Comparison of ENCODE assay signal across 8 mouse cellular contexts in the genomic region with DNA sequence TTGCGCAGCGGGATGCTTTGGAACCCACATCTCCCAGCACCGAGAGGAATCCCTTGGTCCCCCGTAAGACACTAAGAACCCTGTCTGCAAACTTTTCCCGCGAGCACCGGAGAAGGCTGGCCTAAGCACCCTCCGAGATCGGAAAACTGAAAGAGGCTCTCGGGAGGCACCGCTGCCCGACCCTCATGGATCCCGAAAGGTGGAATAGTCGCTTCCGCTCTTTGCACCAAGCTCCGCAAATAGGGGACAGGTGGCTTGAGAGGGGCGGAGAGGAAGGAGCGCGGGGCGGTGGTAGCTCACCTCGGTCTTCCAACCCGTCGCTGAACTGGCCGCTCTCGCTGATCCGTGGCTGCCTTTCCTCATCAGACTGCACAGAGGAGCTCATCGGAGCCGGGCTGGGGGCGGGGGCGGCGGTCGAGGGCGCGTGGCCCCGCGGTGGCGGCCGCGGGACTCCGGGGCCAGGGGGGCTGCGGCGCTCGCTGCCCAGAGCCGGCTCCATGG. TPM values are rescaled to one million over a fixed set of nuclear protein-coding genes. Genes with fewer than 3 reads are reported as not detected.
DNase-seq lines count a peak whose midpoint lies in the region; ATAC-seq and TF ChIP-seq lines count a peak whose summit lies in the region.

No protein-coding gene starts in this region.

- peak overlapping the region; percentile 97 for H3K4me2 ChIP-seq in heart, embryonic 15.5 days
- peak overlapping the region; percentile 98 for H3K4me2 ChIP-seq in limb, embryonic 14.5 days (replicated peaks; ENCODE audit: low read depth, low read length, severe bottlenecking)
- peak overlapping the region; percentile 67 for H3K4me2 ChIP-seq in midbrain, postnatal 0 days (ENCODE audit: low read depth, low read length, poor library complexity, severe bottlenecking)

- H3K36me3 ChIP-seq in thymus, adult 2 months (ENCODE audit: control insufficient read depth, insufficient read depth, low read length), result no peaks in the 10 kb centered on the region
- H3K36me3 ChIP-seq in heart, embryonic 15.5 days, result no peaks in the 10 kb centered on the region
- no peaks in the 10 kb centered on the region for H3K36me3 ChIP-seq in limb, embryonic 14.5 days (ENCODE audit: control insufficient read depth, insufficient read depth, low read length)
- H3K36me3 ChIP-seq in midbrain, postnatal 0 days (ENCODE audit: insufficient read depth, low read length), result no peaks in the 10 kb centered on the region

- DNase-seq in thymus, adult 2 months, result peak; percentile 9
- DNase-seq in thymus, adult 18-20 months, result no peak
- DNase-seq in cerebellum, adult 9-11 months, result peak; percentile 74
- DNase-seq in limb, embryonic 14.5 days (ENCODE audit: low spot score), result no peak
- DNase-seq in midbrain, postnatal 0 days (ENCODE audit: low spot score), result no peak
- peak; percentile 45 for DNase-seq in thymus, postnatal 4 days
- DNase-seq in right cerebral cortex, postnatal 36 days (ENCODE audit: low spot score in 2 of 2), result no peak

- ATAC-seq in heart, embryonic 15.5 days (replicated peaks; ENCODE audit: insufficient number of reproducible peaks, insufficient read depth, low FRiP score, low read depth), result 0 out of 2 replicates have a peak, but pooled peaks have one; percentile 32
- ATAC-seq in limb, embryonic 14.5 days (ENCODE audit: low FRiP score, low read depth), result no peak
- peak; percentile 52 for ATAC-seq in midbrain, postnatal 0 days (ENCODE audit: low FRiP score)

- TF ChIP-seq POLR2A in thymus, adult 2 months (IDR thresholded peaks at IDR 0.05; ENCODE audit: control insufficient read depth, extremely low read depth, insufficient read depth, low read length, poor library complexity), result no peak
- no peak for TF ChIP-seq POLR2A in limb, embryonic 14.5 days (IDR thresholded peaks at IDR 0.05; ENCODE audit: borderline replicate concordance, extremely low read depth, insufficient read depth, insufficient read length)

- peaks cover 14% of the 10 kb centered on the region; the same call in 1 of the 2 replicates for H3K27me3 ChIP-seq in thymus, adult 2 months (ENCODE audit: control insufficient read depth, insufficient read depth, low read length)
- H3K27me3 ChIP-seq in heart, embryonic 15.5 days, result peaks cover 63% of the 10 kb centered on the region
- H3K27me3 ChIP-seq in limb, embryonic 14.5 days (ENCODE audit: control insufficient read depth, insufficient read depth, low read length), result peaks cover 57% of the 10 kb centered on the region
- 0 out of 2 replicates have a peak, but pooled peaks cover 2% of the 10 kb centered on the region for H3K27me3 ChIP-seq in midbrain, postnatal 0 days (ENCODE audit: insufficient read depth, low read length)

- H3K9me3 ChIP-seq in heart, embryonic 15.5 days (replicated peaks), result no peaks in the 10 kb centered on the region
- 0 out of 2 replicates have a peak, but pooled peaks cover 3% of the 10 kb centered on the region for H3K9me3 ChIP-seq in limb, embryonic 14.5 days (ENCODE audit: control insufficient read depth, low read length)
- H3K9me3 ChIP-seq in midbrain, postnatal 0 days (ENCODE audit: low read length), result no peaks in the 10 kb centered on the region

- no peak overlapping the region for H3K27ac ChIP-seq in thymus, adult 2 months (ENCODE audit: control insufficient read depth, insufficient read depth, low read length)
- no peak overlapping the region for H3K27ac ChIP-seq in heart, embryonic 15.5 days
- no peak overlapping the region for H3K27ac ChIP-seq in limb, embryonic 14.5 days (replicated peaks; ENCODE audit: low read depth, low read length)
- H3K27ac ChIP-seq in midbrain, postnatal 0 days (ENCODE audit: low read depth, low read length), result peak overlapping the region; percentile 82

- H3K4me1 ChIP-seq in thymus, adult 2 months (replicated peaks; ENCODE audit: control insufficient read depth, insufficient read depth, low read length), result peaks cover 13% of the 10 kb centered on the region
- peaks cover 21% of the 10 kb centered on the region for H3K4me1 ChIP-seq in heart, embryonic 15.5 days (replicated peaks)
- peaks cover 5% of the 10 kb centered on the region for H3K4me1 ChIP-seq in limb, embryonic 14.5 days (ENCODE audit: control insufficient read depth, insufficient read depth, low read length)
- H3K4me1 ChIP-seq in midbrain, postnatal 0 days (ENCODE audit: insufficient read depth, low read length), result no peaks in the 10 kb centered on the region

- WGBS in thymus, adult 2 months, result 1% methylated on average over 44 of the region's 44 CpGs
- WGBS in heart, embryonic 15.5 days, result under 1% methylated on average over 39 of the region's 44 CpGs
- under 1% methylated on average over 23 of the region's 44 CpGs for WGBS in limb, embryonic 14.5 days
- WGBS in midbrain, postnatal 0 days, result under 1% methylated on average over 35 of the region's 44 CpGs

- H3K9ac ChIP-seq in heart, embryonic 15.5 days, result peak overlapping the region; percentile 50
- peak overlapping the region; percentile 41 for H3K9ac ChIP-seq in limb, embryonic 14.5 days (ENCODE audit: low read depth, low read length, severe bottlenecking)
- H3K9ac ChIP-seq in midbrain, postnatal 0 days (replicated peaks; ENCODE audit: low read length, poor library complexity, severe bottlenecking), result peak overlapping the region; percentile 78

- no peak for TF ChIP-seq CTCF in thymus, adult 2 months (IDR thresholded peaks at IDR 0.05; ENCODE audit: borderline replicate concordance, control insufficient read depth, extremely low read depth, insufficient read depth, low read length, poor library complexity)
- no peak for TF ChIP-seq CTCF in midbrain, postnatal 0 days (IDR thresholded peaks at IDR 0.05)

- peak overlapping the region; percentile 21 for H3K4me3 ChIP-seq in thymus, adult 2 months (ENCODE audit: control insufficient read depth, insufficient read depth, low read length)
- peak overlapping the region; percentile 62 for H3K4me3 ChIP-seq in heart, embryonic 15.5 days
- H3K4me3 ChIP-seq in limb, embryonic 14.5 days (replicated peaks; ENCODE audit: low read length), result peak overlapping the region; percentile 52
- peak overlapping the region; percentile 76 for H3K4me3 ChIP-seq in midbrain, postnatal 0 days (ENCODE audit: low read depth, low read length)

RNA-seq across cellular contexts. Expression of a gene that starts 2.2 kb away (rescaled TPM):
- 1.5 and 1.8 TPM in 2 replicates for polyA plus RNA-seq in thymus, adult 2 months (2012; rRNA removed)
- 12.5 and 17.6 TPM in 2 replicates for polyA plus RNA-seq in heart, embryonic 15.5 days (2015; fragmentation: Nextera tagmentation; extraction: Ambion mirVana)
- polyA plus RNA-seq in limb, embryonic 14.5 days (2012; rRNA removed), result 2.6 and 4.7 TPM in 2 replicates
- polyA plus RNA-seq in limb, embryonic 14.5 days (2014; fragmentation: Nextera tagmentation; extraction: Ambion mirVana), result 1.7 and 2.5 TPM in 2 replicates
- 80.5 and 91.4 TPM in 2 replicates for total RNA-seq in midbrain, postnatal 0 days (2014; rRNA removed)
- 78.2 and 80.9 TPM in 2 replicates for polyA plus RNA-seq in midbrain, postnatal 0 days (2015; fragmentation: Nextera tagmentation; extraction: Ambion mirVana)

RNA-seq across cellular contexts. Expression of a gene that starts 52.0 kb away (rescaled TPM):
- 0.03 TPM in 1 of 2 replicates, not detected in the other for polyA plus RNA-seq in thymus, adult 2 months (2012; rRNA removed)
- polyA plus RNA-seq in heart, embryonic 15.5 days (2015; fragmentation: Nextera tagmentation; extraction: Ambion mirVana), result 0.35 and 0.51 TPM in 2 replicates
- polyA plus RNA-seq in limb, embryonic 14.5 days (2012; rRNA removed), result 0.03 TPM in 1 of 2 replicates, not detected in the other
- polyA plus RNA-seq in limb, embryonic 14.5 days (2014; fragmentation: Nextera tagmentation; extraction: Ambion mirVana), result 0.11 and 0.12 TPM in 2 replicates
- not detected in 2 replicates for total RNA-seq in midbrain, postnatal 0 days (2014; rRNA removed)
- polyA plus RNA-seq in midbrain, postnatal 0 days (2015; fragmentation: Nextera tagmentation; extraction: Ambion mirVana), result 0.16 TPM in 1 of 2 replicates, not detected in the other

Comparison
In these comparisons a context has a peak if more than half of its experiments do, and no peak if none do; other contexts are left out.
1. DNase-seq: peak in thymus, adult 2 months (single experiment), cerebellum, adult 9-11 months (single experiment) and thymus, postnatal 4 days (single experiment); none in thymus, adult 18-20 months (0 of 2), limb, embryonic 14.5 days (single experiment), midbrain, postnatal 0 days (single experiment) and right cerebral cortex, postnatal 36 days (0 of 2).
2. H3K4me3 ChIP-seq: peak in every context shown above with its lines; median percentile 76 in midbrain, postnatal 0 days; 62 in heart, embryonic 15.5 days; 52 in limb, embryonic 14.5 days; 21 in thymus, adult 2 months.
3. Peak in every context shown above with its lines, with median percentiles within 50 percentile points of each other: H3K4me2 ChIP-seq and H3K9ac ChIP-seq.